Mouse (Mus musculus) ES-E14 (cell line): ENCODE results near the gene Slc17a3. TPM values are rescaled to one million over a fixed set of nuclear protein-coding genes. Genes with fewer than 3 reads are reported as not detected.

ENCODE experiments used
- DNase-seq: peaks from one replicate; pipeline ENCODE4 v3.0.0-alpha.2; 2013; ENCODE audit warnings: low read depth, low spot score
- H3K27ac ChIP-seq: 2 replicates; pipeline ENCODE4 v1.5.1; 2012; ENCODE audit warnings: low read depth, mild to moderate bottlenecking, low read length, moderate library complexity, mixed read lengths; ENCODE audit not compliant: poor library complexity, insufficient read depth, severe bottlenecking
- H3K36me3 ChIP-seq: 2 replicates; pipeline ENCODE4 v1.6.1; 2012; ENCODE audit warnings: mild to moderate bottlenecking, low read length, moderate library complexity, mixed read lengths; ENCODE audit not compliant: control insufficient read depth, poor library complexity, insufficient read depth, severe bottlenecking
- H3K4me1 ChIP-seq, 2 experiments: fragments of 150-350 bp in 1 of 2; sonication (generic) in 1 of 2; 2 replicates each; pipeline ENCODE4 v1.6.1; 2012; ENCODE audit warnings: low read length in 2 of 2, mild to moderate bottlenecking in 1 of 2, mixed read lengths in 1 of 2; ENCODE audit not compliant: control insufficient read depth in 2 of 2, insufficient read depth in 2 of 2, poor library complexity in 1 of 2
- H3K4me3 ChIP-seq, 2 experiments: fragments of 150-350 bp in 1 of 2; sonication (generic) in 1 of 2; 2 replicates each; pipeline ENCODE4 v1.5.1; 2012; ENCODE audit warnings: low read length in 2 of 2, low read depth in 1 of 2, mild to moderate bottlenecking in 1 of 2, mixed read lengths in 1 of 2; ENCODE audit not compliant: insufficient read depth in 1 of 2, poor library complexity in 1 of 2, severe bottlenecking in 1 of 2
- H3K9ac ChIP-seq: 2 replicates; pipeline ENCODE4 v1.6.1; 2012; ENCODE audit warnings: low read depth, mild to moderate bottlenecking, low read length, mixed read lengths; ENCODE audit not compliant: poor library complexity, insufficient read depth, severe bottlenecking
- H3K9me3 ChIP-seq: fragments of 150-350 bp; sonication (generic); 2 replicates; pipeline ENCODE4 v1.6.1; 2012; ENCODE audit warnings: low read depth, mild to moderate bottlenecking, low read length; ENCODE audit not compliant: control insufficient read depth, insufficient read depth
- CHD2 ChIP-seq: IDR thresholded peaks from 2 replicates; pipeline ENCODE4 v1.6.1; 2014; ENCODE audit warnings: mild to moderate bottlenecking, low read depth, low read length, inconsistent platforms
- HCFC1 ChIP-seq: IDR thresholded peaks from 2 replicates; pipeline ENCODE4 v1.6.1; 2012; ENCODE audit warnings: low read length, inconsistent platforms, borderline replicate concordance; ENCODE audit not compliant: insufficient read depth
- MAFK ChIP-seq: IDR thresholded peaks from 2 replicates; pipeline ENCODE4 v1.6.1; 2014; ENCODE audit warnings: mild to moderate bottlenecking, low read depth, low read length, inconsistent platforms; ENCODE audit not compliant: insufficient read depth
- ZC3H11A ChIP-seq: IDR thresholded peaks from 2 replicates; pipeline ENCODE4 v1.6.1; 2012; ENCODE audit warnings: low read depth, mild to moderate bottlenecking, inconsistent platforms, low read length, borderline replicate concordance
- ZNF384 ChIP-seq: IDR thresholded peaks from 2 replicates; pipeline ENCODE4 v1.6.1; 2012; ENCODE audit warnings: low read depth, low read length, inconsistent platforms
- in situ Hi-C, 2 experiments: fragments of 600-800 bp; cut with MboI; formaldehyde crosslinking; loops; one replicate each; pipeline ENCODE4 v1.15.1; 2025; ENCODE audit warnings: low sequenced_read_pairs in 2 of 2, inconsistent platforms in 1 of 2; ENCODE audit not compliant: unreplicated experiment in 2 of 2
- total RNA-seq: library from RNA; depleted of rRNA; stranded (reverse); fragments of 300-350 nt; gene quantifications from 2 replicates; pipeline ENCODE4 v1.2.3, GENCODE M21; 2012; rRNA removed

Gene Slc17a3
- total RNA-seq = not detected in 2 replicates

DNA sequence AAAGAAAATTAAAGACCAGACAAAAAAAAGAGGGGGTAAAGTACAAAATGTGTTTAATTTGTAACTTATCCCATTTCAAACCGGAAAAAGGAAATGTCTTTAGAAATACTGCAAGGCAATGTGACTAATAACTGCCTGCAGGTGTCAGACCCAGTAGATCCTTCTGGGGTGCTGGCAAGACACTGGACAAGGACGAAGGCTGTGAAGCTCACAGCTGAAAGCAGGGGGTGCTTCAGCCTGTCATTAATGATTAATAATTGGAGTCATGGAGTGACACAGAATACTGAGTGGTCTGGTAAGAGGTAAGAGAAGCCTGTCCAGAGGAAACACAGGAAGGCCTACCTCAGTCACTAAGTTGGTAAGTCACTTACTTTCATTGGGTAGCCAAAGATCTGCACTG is at the start of gene Slc17a3:
Gene Slc17a3 (plus strand): TSS at position 127 of the 400 bp plus-strand sequence.
- in situ Hi-C loops = loop anchor here in 1 of 2 experiments (25.0 kb wide), 1 partner anchor 473 kb away; no protein-coding TSS in a partner anchor
- H3K9me3 ChIP-seq = no peaks in the 10 kb centered on the region
- H3K4me3 ChIP-seq = no peak within 1 kb of the TSS
- no peaks in the 10 kb centered on the region for H3K36me3 ChIP-seq
- no peak for DNase-seq
- TF ChIP-seq CHD2 (no peak), ZC3H11A (no peak), HCFC1 (no peak), MAFK (no peak), ZNF384 (no peak)
- no peak within 1 kb of the TSS for H3K9ac ChIP-seq
- no peak within 1 kb of the TSS for H3K27ac ChIP-seq
- no peaks in the 10 kb centered on the region for H3K4me1 ChIP-seq

DNA sequence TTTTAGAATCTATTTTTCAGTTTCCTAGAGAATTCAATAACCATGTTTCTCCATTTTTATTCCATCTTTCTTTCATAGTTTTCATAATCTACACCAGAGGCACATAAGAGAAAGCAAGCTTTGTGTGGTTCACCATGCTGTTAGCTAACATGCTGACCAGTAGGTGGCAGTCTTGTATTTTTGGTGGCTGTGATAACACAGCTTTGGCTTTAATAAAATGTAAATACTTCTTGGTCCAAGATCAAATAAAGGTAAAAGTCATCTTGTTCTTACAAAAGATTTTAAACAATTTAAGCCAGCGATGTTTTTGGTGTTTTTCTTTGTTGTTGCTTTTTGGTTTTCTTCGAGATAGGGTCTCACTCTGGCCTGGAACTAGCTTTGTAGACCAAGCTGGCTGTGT is 46.7 kb upstream of the Slc17a3 start:
- Histone ChIP-seq H3K27ac (no peak overlapping the region), H3K9ac (no peak overlapping the region), H3K9me3 (no peaks in the 10 kb centered on the region), H3K4me3 (no peak overlapping the region), H3K4me1 (no peaks in the 10 kb centered on the region), H3K36me3 (no peaks in the 10 kb centered on the region)
- TF ChIP-seq ZNF384 (no peak), ZC3H11A (peak; percentile 47; the same call in 1 of the 2 replicates)
- in situ Hi-C loops = loop anchor here in 1 of 2 experiments (25.0 kb wide), 1 partner anchor 520 kb away; no protein-coding TSS in a partner anchor
- peak; percentile 26 for DNase-seq

DNA sequence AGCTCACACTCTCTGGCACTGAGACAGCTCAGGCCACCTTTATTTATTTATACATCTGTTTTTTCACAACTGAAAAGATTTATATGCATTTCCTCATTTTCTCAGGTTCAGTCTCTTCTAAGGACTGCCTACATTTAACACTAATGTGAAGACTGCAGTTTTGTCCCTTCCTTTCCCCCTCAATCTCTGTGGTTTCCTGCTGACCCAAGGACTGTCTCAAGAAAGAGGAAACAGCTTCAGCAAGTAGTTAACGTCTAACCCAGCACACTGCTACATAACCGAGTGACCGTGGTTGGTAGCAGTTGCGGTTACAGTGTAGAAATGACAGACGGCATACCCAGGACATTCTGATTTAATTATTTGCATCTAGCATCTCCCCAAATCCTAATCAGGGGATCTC is 39.8 kb upstream of the Slc17a3 start:
- no peak overlapping the region for H3K27ac ChIP-seq
- DNase-seq = no peak
- H3K4me1 ChIP-seq = no peaks in the 10 kb centered on the region
- H3K4me3 ChIP-seq = no peak overlapping the region
- TF ChIP-seq MAFK = no peak
- in situ Hi-C loops = loop anchor here in 1 of 2 experiments (25.0 kb wide), 1 partner anchor 513 kb away; no protein-coding TSS in a partner anchor
- H3K9me3 ChIP-seq = no peaks in the 10 kb centered on the region
- no peaks in the 10 kb centered on the region for H3K36me3 ChIP-seq
- H3K9ac ChIP-seq = no peak overlapping the region

DNA sequence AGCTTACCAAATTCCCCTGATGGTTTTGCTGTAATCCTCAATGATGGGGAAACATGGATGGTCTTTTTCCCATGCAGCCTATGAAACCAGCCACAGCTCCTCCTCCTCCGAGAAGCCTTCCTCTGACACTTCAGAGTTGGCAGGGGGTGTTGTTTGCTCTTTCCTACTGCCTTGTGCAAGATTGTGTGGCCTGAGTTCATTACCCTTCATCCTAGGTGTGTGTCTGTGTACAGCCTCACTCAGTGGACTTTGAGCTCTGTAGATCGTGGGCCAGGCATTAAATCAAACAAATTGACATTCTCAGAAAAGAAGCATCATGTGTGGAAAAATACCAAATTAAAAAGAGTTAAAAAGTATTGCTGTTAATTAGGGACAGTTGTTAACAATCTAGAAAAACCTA is 34.7 kb upstream of the Slc17a3 start:
- H3K4me3 ChIP-seq = no peak overlapping the region
- no peaks in the 10 kb centered on the region for H3K4me1 ChIP-seq
- no peak for DNase-seq
- no peak overlapping the region for H3K9ac ChIP-seq
- no peaks in the 10 kb centered on the region for H3K9me3 ChIP-seq
- no peaks in the 10 kb centered on the region for H3K36me3 ChIP-seq
- in situ Hi-C loops = no loop called here
- no peak overlapping the region for H3K27ac ChIP-seq
- TF ChIP-seq ZNF384 (no peak), HCFC1 (no peak), ZC3H11A (no peak), CHD2 (no peak), MAFK (no peak)

DNA sequence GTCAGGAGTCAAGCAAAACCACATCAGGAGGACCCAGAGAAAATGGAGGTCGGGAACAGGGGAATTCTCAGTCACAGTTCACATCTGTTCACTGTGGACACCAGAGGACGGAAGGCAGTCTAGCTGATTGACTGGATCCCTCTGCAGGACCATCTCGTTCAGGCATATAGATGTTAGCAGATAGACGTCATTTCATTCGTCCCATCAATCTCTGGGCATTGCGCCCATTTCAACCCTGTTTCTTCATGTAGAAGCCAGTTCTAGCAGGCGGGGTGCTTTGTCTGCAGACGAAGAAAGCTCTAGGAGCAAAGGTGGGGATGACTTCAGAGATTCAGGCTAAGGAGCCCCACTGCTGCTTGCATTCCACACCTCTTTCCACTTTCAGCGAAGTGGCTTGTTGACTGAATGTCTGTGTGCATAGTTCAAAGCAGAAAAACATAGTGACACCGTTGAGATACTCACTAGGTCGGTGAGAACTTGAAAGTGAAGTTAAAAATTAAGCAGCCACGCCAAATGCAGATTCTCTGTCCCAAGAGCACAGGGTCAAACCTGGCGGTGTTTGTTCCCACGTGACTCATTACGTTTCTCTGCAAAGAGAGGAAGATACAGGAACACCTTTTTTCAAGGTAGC is 32.7 kb upstream of the Slc17a3 start, which contains the start of gene Slc17a2:
Gene Slc17a2 (plus strand): TSS at position 572 of the 631 bp plus-strand sequence.
- no peak within 1 kb of the TSS; the same call in 1 of the 2 replicates for H3K9ac ChIP-seq
- TF ChIP-seq HCFC1 (no peak), ZC3H11A (no peak), ZNF384 (no peak), CHD2 (no peak), MAFK (no peak)
- no peaks in the 10 kb centered on the region for H3K4me1 ChIP-seq
- no peaks in the 10 kb centered on the region for H3K9me3 ChIP-seq
- H3K36me3 ChIP-seq = no peaks in the 10 kb centered on the region
- no peak within 1 kb of the TSS for H3K4me3 ChIP-seq
- H3K27ac ChIP-seq = no peak within 1 kb of the TSS
- in situ Hi-C loops = no loop called here
- no peak for DNase-seq
